Mouse (Mus musculus) spleen, adult 2 months (tissue): Measurements from ENCODE around the gene Ifi206. TPM values are rescaled to one million over a fixed set of nuclear protein-coding genes. Genes with fewer than 3 reads are reported as not detected.

ENCODE experiments used
- DNase-seq, 2 experiments: peaks; one replicate each; pipeline versions ENCODE4 v3.0.0 to v3.0.0-alpha.2; 2012 to 2021; ENCODE audit warnings: low spot score in 2 of 2, low read depth in 1 of 2
- H3K27ac ChIP-seq: fragments of 200-500 bp; 2 replicates; pipeline ENCODE4 v1.5.1; 2012; ENCODE audit warnings: low read length, inconsistent platforms; ENCODE audit not compliant: insufficient read depth
- H3K27me3 ChIP-seq: fragments of 200-500 bp; 2 replicates; pipeline ENCODE4 v1.6.1; 2012; ENCODE audit warnings: mild to moderate bottlenecking, moderate library complexity, low read length, inconsistent platforms; ENCODE audit not compliant: control insufficient read depth, insufficient read depth
- H3K36me3 ChIP-seq: fragments of 200-500 bp; 2 replicates; pipeline ENCODE4 v1.6.1; 2012; ENCODE audit warnings: mild to moderate bottlenecking, low read length, inconsistent platforms; ENCODE audit not compliant: control insufficient read depth, insufficient read depth
- H3K4me1 ChIP-seq: fragments of 200-500 bp; 2 replicates; pipeline ENCODE4 v1.6.1; 2011; ENCODE audit warnings: inconsistent platforms; ENCODE audit not compliant: control insufficient read depth, insufficient read depth, insufficient read length
- H3K4me3 ChIP-seq: fragments of 200-500 bp; 2 replicates; pipeline ENCODE4 v1.5.1; 2011; ENCODE audit warnings: mild to moderate bottlenecking, inconsistent platforms; ENCODE audit not compliant: insufficient read depth, insufficient read length; ENCODE audit errors: extremely low read depth
- CTCF ChIP-seq: fragments of 200-500 bp; IDR thresholded peaks from 2 replicates; pipeline ENCODE4 v1.5.1; 2011; ENCODE audit warnings: mild to moderate bottlenecking, inconsistent platforms; ENCODE audit not compliant: insufficient read depth, insufficient read length, insufficient replicate concordance; ENCODE audit errors: extremely low read depth
- POLR2A ChIP-seq: fragments of 200-500 bp; IDR thresholded peaks from 2 replicates; pipeline ENCODE4 v1.6.1; 2011; ENCODE audit warnings: low read depth, low read length, inconsistent platforms
- WGBS: fragments of 180-500 bp; shearing (Covaris S2); methylation state at CpG from one replicate; pipeline ENCODE4 v1.1.7; 2018; 5-methylcytosine and 5-hydroxymethylcytosine counted together
- polyA plus RNA-seq: library from polyadenylated mRNA; depleted of rRNA; stranded (reverse); fragments of >200 nt; gene quantifications from 2 replicates; pipeline ENCODE4 v1.2.3, GENCODE M21; 2012

The Ifi206 gene
- polyA plus RNA-seq, 1 experiment = 26.7 TPM

- peaks cover 16% of the 10 kb centered on the region for H3K36me3 ChIP-seq
Measured at GRCm38 (mm10) chr1:173456761-173457160, 34.1 kb downstream of the Ifi206 start.

GRCm38 (mm10) chr1:173456139-173456754 lies 34.6 kb downstream of the Ifi206 start:
- Histone ChIP-seq H3K27ac (no peak overlapping the region), H3K36me3 (peaks cover 16% of the 10 kb centered on the region)
- WGBS = 53% methylated on average over 7 of the region's 7 CpGs

More at GRCm38 (mm10) chr1:173456761-173457160, 34.1 kb downstream of the Ifi206 start:
- H3K27me3 ChIP-seq = no peaks in the 10 kb centered on the region
- 92% methylated on average over 5 of the region's 5 CpGs for WGBS
- H3K4me1 ChIP-seq = no peaks in the 10 kb centered on the region; the same call in 1 of the 2 replicates
- no peak overlapping the region for H3K4me3 ChIP-seq
- no peak for DNase-seq
- TF ChIP-seq CTCF (no peak), POLR2A (no peak)
- H3K27ac ChIP-seq = no peak overlapping the region

GRCm38 (mm10) chr1:173451665-173452064 lies 39.2 kb downstream of the Ifi206 start:
- H3K36me3 ChIP-seq = peaks cover 12% of the 10 kb centered on the region
- 77% methylated on average over 5 of the region's 5 CpGs for WGBS

More at GRCm38 (mm10) chr1:173456139-173456754, 34.6 kb downstream of the Ifi206 start:
- peak; percentile 33 to 46 for DNase-seq
- Histone ChIP-seq H3K4me1 (no peaks in the 10 kb centered on the region; the same call in 1 of the 2 replicates), H3K27me3 (no peaks in the 10 kb centered on the region), H3K4me3 (no peak overlapping the region)
- TF ChIP-seq CTCF (peak; percentile 45; the same call in 1 of the 2 replicates), POLR2A (no peak)

GRCm38 (mm10) chr1:173450621-173451020 lies 40.2 kb downstream of the Ifi206 start:
- H3K27me3 ChIP-seq = no peaks in the 10 kb centered on the region
- DNase-seq = no peak
- TF ChIP-seq POLR2A = no peak
- TF ChIP-seq CTCF = no peak
- WGBS = 87% methylated on average over 4 of the region's 4 CpGs
- no peak overlapping the region for H3K27ac ChIP-seq
- no peak overlapping the region for H3K4me3 ChIP-seq
- no peaks in the 10 kb centered on the region; the same call in 1 of the 2 replicates for H3K4me1 ChIP-seq
- peaks cover 9% of the 10 kb centered on the region for H3K36me3 ChIP-seq

More at GRCm38 (mm10) chr1:173451665-173452064, 39.2 kb downstream of the Ifi206 start:
- no peak overlapping the region for H3K4me3 ChIP-seq
- no peaks in the 10 kb centered on the region; the same call in 1 of the 2 replicates for H3K4me1 ChIP-seq
- H3K27ac ChIP-seq = peak overlapping the region; percentile 10; the same call in 1 of the 2 replicates
- no peak for DNase-seq
- no peaks in the 10 kb centered on the region for H3K27me3 ChIP-seq
- TF ChIP-seq CTCF (no peak), POLR2A (no peak)

GRCm38 (mm10) chr1:173447067-173447466 lies 43.8 kb downstream of the Ifi206 start:
- H3K4me3 ChIP-seq = no peak overlapping the region
- H3K36me3 ChIP-seq = peaks cover 5% of the 10 kb centered on the region
- no peak overlapping the region for H3K27ac ChIP-seq
- TF ChIP-seq CTCF (no peak), POLR2A (no peak)
- no peaks in the 10 kb centered on the region for H3K27me3 ChIP-seq
- no peaks in the 10 kb centered on the region; the same call in 1 of the 2 replicates for H3K4me1 ChIP-seq
- no peak for DNase-seq
- 39% methylated on average over 4 of the region's 4 CpGs for WGBS

GRCm38 (mm10) chr1:173443061-173443460 lies 47.8 kb downstream of the Ifi206 start:
- 80% methylated on average over 1 of the region's 1 CpGs for WGBS

GRCm38 (mm10) chr1:173441210-173441609 lies 49.6 kb downstream of the Ifi206 start:
- Histone ChIP-seq H3K4me3 (peak overlapping the region; percentile 24; the same call in 1 of the 2 replicates), H3K4me1 (peaks cover 6% of the 10 kb centered on the region; the same call in 1 of the 2 replicates), H3K27me3 (no peaks in the 10 kb centered on the region), H3K27ac (peak overlapping the region; percentile 63), H3K36me3 (0 out of 2 replicates have a peak, but pooled peaks cover 2% of the 10 kb centered on the region)
- DNase-seq = peak; percentile 38 to 41
- WGBS = 5% methylated on average over 4 of the region's 4 CpGs
- no peak for TF ChIP-seq CTCF

More at GRCm38 (mm10) chr1:173443061-173443460, 47.8 kb downstream of the Ifi206 start:
- Histone ChIP-seq H3K27ac (no peak overlapping the region), H3K4me1 (peaks cover 6% of the 10 kb centered on the region; the same call in 1 of the 2 replicates), H3K27me3 (no peaks in the 10 kb centered on the region), H3K36me3 (peaks cover 2% of the 10 kb centered on the region; the same call in 1 of the 2 replicates), H3K4me3 (no peak overlapping the region)
- no peak for DNase-seq
- no peak for TF ChIP-seq POLR2A
- no peak for TF ChIP-seq CTCF
